Mouse (Mus musculus) olfactory bulb, adult 2 months (tissue): ENCODE data around the gene Isl1.

ENCODE experiments used
- CTCF ChIP-seq: fragments of 200-500 bp; IDR thresholded peaks from 2 replicates; pipeline ENCODE4 v1.5.1; 2012; ENCODE audit warnings: low read depth, mild to moderate bottlenecking, low read length, moderate library complexity; ENCODE audit not compliant: insufficient read depth
- POLR2A ChIP-seq: fragments of 200-500 bp; IDR thresholded peaks from 2 replicates; pipeline ENCODE4 v1.6.1; 2012; ENCODE audit warnings: mild to moderate bottlenecking, low read depth, low read length, moderate library complexity; ENCODE audit not compliant: insufficient read depth

DNA sequence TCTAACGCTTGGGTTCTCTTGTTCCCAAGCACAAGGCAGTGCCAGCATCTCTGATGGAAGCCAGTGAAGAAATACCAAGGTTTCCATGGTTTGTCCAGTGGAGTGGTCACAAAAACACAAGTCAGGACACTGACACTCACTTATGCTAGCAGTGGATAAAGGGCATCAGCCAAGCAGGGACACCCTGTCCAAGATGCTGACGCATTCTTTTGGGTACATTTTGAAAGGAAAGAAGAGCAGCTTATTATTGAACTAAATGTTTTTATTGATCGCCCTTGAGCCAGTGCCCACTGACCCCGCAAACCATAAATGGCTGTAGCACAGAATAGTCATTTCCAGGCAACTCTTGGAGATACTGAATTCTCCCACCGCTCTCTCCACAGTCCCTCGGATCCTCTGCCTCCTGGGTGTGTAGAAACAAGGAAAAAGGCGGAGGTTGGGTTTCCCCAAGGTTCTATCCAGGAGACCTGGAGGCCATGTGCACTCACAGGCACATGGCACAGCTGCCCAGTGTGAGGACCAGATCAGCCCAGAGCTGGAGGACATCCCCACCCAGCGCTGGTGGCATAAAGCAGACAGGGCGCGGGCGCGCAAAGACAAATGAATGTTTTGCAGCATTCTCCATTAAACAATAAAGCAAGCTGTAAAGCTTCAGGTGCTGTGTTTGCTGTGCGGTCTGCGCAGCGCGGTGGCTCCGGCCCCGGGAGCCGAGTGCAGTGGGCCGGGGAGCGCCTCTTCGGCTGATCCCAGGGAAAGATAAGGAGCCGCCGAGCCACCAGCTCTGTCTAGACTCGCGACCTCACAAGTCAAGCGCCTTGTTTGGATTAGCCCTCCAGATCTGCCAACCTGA, 16.0 kb downstream of the Isl1 start:
- no peak for TF ChIP-seq CTCF
- no peak for TF ChIP-seq POLR2A
